Mouse (Mus musculus): ENCODE data around the gene Duox1. TPM values are rescaled to one million over a fixed set of nuclear protein-coding genes. Genes with fewer than 3 reads are reported as not detected.
"Not testable (repeated sequence)": the region's sequence is repeated elsewhere in the genome, so short reads cannot be mapped to it uniquely, and the experiment has no call there.

The Duox1 gene
- polyA plus RNA-seq, 1 experiment, result not detected

DNA sequence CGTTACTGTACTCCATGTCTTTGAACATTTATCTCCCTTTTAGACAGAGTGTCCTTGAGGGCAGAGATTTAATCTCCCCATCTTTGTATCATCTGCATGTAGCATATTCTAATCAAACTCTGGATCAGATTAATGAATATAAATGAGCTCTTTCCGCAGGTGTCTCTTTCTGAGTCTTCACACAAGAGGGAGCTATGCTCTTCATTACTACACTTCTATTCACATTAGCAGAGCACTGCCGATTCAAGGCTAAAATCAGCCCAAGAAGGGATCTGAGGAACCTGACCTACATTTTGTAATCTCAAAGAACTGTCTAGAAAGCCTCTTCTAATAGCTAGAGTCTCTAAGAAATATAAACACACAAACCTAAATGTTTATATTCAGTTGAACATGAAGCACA, 5.8 kb upstream of the Duox1 start:
- Histone ChIP-seq H3K4me3 (ENCODE audit: insufficient read depth, low read length) (no peak overlapping the region), H3K27ac (ENCODE audit: insufficient read depth, low read length) (no peak overlapping the region), H3K4me1 (ENCODE audit: control insufficient read depth, insufficient read depth, low read length) (no peaks in the 10 kb centered on the region; the same call in 1 of the 2 replicates)
- TF ChIP-seq CTCF (IDR thresholded peaks at IDR 0.05; ENCODE audit: extremely low read depth, insufficient read depth, low read length) (no peak), POLR2A (IDR thresholded peaks at IDR 0.05; ENCODE audit: extremely low read depth, insufficient read depth, low read length) (no peak)

- TF ChIP-seq POLR2A (IDR thresholded peaks at IDR 0.05; ENCODE audit: extremely low read depth, insufficient read depth, low read length) (no peak), CTCF (IDR thresholded peaks at IDR 0.05; ENCODE audit: extremely low read depth, insufficient read depth, low read length) (no peak)
- Histone ChIP-seq H3K4me3 (ENCODE audit: insufficient read depth, low read length) (no peak overlapping the region), H3K27ac (ENCODE audit: insufficient read depth, low read length) (no peak overlapping the region), H3K4me1 (ENCODE audit: control insufficient read depth, insufficient read depth, low read length) (no peaks in the 10 kb centered on the region; the same call in 1 of the 2 replicates)
Measured at GRCm38 (mm10) chr2:122311561-122311960, 3.9 kb upstream of the Duox1 start.

DNA sequence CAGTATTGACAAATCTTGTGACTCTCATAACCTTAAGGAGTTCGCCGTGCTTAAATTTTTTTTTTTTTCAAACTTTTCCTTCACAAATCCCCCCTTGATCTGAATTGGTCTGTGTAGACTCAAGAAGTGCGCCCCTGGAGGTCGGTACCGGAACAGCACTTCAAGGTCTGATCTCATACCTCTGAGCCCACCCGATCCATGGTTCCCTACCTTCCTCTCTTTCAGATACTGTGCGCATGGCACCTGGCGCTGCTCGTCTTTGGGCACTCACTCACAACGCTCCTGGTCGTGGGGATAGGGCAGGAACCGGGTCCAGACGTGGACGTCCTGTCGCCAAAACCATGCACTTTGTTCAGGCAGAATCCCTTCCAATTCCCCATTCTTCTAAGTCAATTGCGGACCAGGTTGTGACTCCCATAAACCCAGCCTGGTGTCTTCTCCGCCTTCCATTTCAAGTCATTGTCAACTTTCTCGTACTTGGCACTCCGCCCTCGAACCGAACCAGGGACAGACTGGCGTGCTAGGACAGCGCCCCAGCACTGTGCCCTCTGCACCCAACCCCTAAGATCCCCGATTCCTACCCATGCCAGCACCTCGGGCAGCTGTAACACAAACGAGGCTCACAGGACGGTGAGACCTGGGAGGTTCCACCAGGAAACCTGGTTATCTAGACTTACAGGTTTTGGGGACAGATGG, 2.6 kb upstream of the Duox1 start:
- no peaks in the 10 kb centered on the region for H3K4me1 ChIP-seq (ENCODE audit: control insufficient read depth, insufficient read depth, low read length)
- TF ChIP-seq POLR2A (IDR thresholded peaks at IDR 0.05; ENCODE audit: extremely low read depth, insufficient read depth, low read length) (no peak), CTCF (IDR thresholded peaks at IDR 0.05; ENCODE audit: extremely low read depth, insufficient read depth, low read length) (peak; percentile 59)
- no peak overlapping the region; the same call in 1 of the 2 replicates for H3K4me3 ChIP-seq (ENCODE audit: insufficient read depth, low read length)
- H3K27ac ChIP-seq (ENCODE audit: insufficient read depth, low read length), result no peak overlapping the region

DNA sequence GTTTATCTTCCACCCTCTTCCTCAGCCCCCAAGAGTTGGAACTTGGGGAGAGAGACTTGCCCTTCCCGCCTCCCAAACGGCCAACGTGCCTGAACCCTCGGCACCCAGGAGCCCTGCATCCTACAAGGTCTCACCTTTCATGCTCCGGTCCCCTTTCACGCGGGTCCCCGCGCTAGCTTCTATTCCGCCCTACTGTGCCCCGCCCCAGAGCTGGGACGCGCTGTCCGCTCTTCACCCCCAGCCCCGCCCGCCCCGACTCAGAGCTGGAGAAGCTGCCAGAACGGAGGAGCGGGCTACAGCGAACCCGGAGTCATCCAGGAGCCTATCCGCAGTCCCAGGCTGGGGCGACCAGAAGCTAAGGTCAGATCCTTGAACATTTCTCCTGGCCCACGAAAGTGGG, 1.9 kb upstream of the Duox1 start, which contains the start of gene Duoxa1:
TSS of gene Duoxa1 (minus strand) at position 195 of the 400 bp plus-strand sequence.
- no peak within 1 kb of the TSS; the same call in 1 of the 2 replicates for H3K4me3 ChIP-seq (ENCODE audit: insufficient read depth, low read length)
- no peaks in the 10 kb centered on the region for H3K4me1 ChIP-seq (ENCODE audit: control insufficient read depth, insufficient read depth, low read length)
- TF ChIP-seq CTCF (IDR thresholded peaks at IDR 0.05; ENCODE audit: extremely low read depth, insufficient read depth, low read length) (no peak), POLR2A (IDR thresholded peaks at IDR 0.05; ENCODE audit: extremely low read depth, insufficient read depth, low read length) (no peak)
- no peak within 1 kb of the TSS for H3K27ac ChIP-seq (ENCODE audit: insufficient read depth, low read length)

GRCm38 (mm10) chr2:122317384-122317783, 1.9 kb downstream of the Duox1 start:
- Histone ChIP-seq H3K27ac (ENCODE audit: insufficient read depth, low read length) (no peak overlapping the region), H3K4me1 (ENCODE audit: control insufficient read depth, insufficient read depth, low read length) (no peaks in the 10 kb centered on the region), H3K4me3 (ENCODE audit: insufficient read depth, low read length) (no peak overlapping the region)
- TF ChIP-seq CTCF (IDR thresholded peaks at IDR 0.05; ENCODE audit: extremely low read depth, insufficient read depth, low read length) (no peak), POLR2A (IDR thresholded peaks at IDR 0.05; ENCODE audit: extremely low read depth, insufficient read depth, low read length) (no peak)

DNA sequence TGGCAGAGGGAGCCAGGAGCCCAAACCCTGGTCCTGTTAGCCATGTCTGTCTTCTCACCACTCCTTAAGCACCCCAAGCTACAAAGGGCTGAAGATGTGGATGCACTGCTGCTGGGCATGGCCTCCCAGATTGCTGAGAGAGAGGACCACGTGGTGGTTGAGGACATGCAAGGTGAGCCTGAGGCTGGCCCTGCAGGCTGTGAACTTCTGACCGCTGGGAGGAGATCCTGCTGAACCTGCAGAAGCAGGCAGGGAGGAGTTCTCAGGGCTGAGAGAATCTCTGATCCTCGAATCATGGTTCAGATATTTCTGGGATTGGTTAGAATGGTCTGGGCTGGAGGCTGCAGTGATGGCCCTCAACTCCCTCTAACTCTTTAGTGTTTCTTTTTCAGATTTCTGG, 8.5 kb downstream of the Duox1 start:
- Histone ChIP-seq H3K27ac (ENCODE audit: insufficient read depth, low read length) (no peak overlapping the region), H3K4me1 (ENCODE audit: control insufficient read depth, insufficient read depth, low read length) (no peaks in the 10 kb centered on the region), H3K4me3 (ENCODE audit: insufficient read depth, low read length) (no peak overlapping the region)
- no peak for TF ChIP-seq CTCF (IDR thresholded peaks at IDR 0.05; ENCODE audit: extremely low read depth, insufficient read depth, low read length)
- no peak for TF ChIP-seq POLR2A (IDR thresholded peaks at IDR 0.05; ENCODE audit: extremely low read depth, insufficient read depth, low read length)

DNA sequence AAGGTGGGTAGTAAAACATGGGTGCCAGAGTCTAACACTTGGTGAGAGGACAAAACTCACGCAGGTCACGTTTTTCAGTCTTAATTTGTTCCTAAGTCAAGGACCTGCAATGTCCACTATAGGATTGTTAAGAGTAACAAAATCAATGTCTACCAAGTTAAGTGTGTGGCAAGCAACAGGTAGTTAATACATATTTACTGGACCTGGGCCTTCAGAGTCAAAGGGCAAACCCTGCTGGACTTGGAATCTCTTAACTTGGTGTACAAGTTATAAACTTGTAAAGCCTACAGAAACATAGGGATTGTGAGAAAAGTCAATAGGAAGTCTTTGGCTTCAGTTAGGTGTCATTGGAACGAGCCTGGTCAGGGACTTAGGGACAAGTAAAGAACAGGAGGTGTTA, 9.1 kb downstream of the Duox1 start:
- Histone ChIP-seq H3K4me1 (ENCODE audit: control insufficient read depth, insufficient read depth, low read length) (no peaks in the 10 kb centered on the region), H3K27ac (ENCODE audit: insufficient read depth, low read length) (no peak overlapping the region), H3K4me3 (ENCODE audit: insufficient read depth, low read length) (no peak overlapping the region)
- TF ChIP-seq POLR2A (IDR thresholded peaks at IDR 0.05; ENCODE audit: extremely low read depth, insufficient read depth, low read length) (no peak), CTCF (IDR thresholded peaks at IDR 0.05; ENCODE audit: extremely low read depth, insufficient read depth, low read length) (no peak)

DNA sequence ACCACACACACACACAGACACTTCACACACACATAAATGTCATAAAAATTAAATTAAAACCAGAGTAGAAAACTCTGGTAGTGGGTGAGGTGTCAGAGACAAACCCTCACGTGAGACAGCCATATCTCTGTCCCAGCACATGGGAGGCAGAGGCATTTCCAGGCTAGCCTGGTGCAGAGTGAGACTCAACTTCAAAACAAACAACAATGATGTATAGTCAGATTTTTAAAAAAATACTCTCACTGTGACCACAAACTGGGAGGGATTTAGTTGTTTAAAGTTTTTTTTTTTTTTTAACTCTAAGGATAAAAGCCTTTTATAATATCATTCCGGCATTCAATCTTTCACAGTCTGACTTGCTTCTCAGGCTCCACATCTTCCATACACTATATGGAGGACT, 9.9 kb downstream of the Duox1 start:
- no peak overlapping the region for H3K4me3 ChIP-seq (ENCODE audit: insufficient read depth, low read length)
- no peaks in the 10 kb centered on the region for H3K4me1 ChIP-seq (ENCODE audit: control insufficient read depth, insufficient read depth, low read length)
- TF ChIP-seq POLR2A (IDR thresholded peaks at IDR 0.05; ENCODE audit: extremely low read depth, insufficient read depth, low read length) (no peak), CTCF (IDR thresholded peaks at IDR 0.05; ENCODE audit: extremely low read depth, insufficient read depth, low read length) (no peak)
- H3K27ac ChIP-seq (ENCODE audit: insufficient read depth, low read length), result no peak overlapping the region

DNA sequence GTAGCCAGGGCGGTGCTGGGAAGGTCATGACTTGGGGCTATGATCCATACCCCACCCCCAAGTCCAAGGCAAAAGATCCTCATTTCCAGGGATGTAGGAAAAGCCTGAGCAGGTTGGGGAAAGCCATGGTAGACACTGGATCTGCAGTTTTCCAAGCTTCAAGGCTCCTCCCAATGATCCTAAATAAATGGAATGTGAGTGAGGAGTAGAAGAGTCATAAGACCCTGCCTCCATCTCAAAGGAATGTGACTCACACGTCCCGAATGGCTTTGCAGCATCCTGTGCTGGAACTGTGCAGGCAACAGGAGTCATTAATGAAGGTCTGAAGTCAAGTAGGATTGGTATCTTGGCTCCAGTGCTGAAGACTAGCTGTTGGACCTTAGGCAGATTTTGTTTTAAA, 12.5 kb downstream of the Duox1 start:
- no peak overlapping the region for H3K27ac ChIP-seq (ENCODE audit: insufficient read depth, low read length)
- TF ChIP-seq POLR2A (IDR thresholded peaks at IDR 0.05; ENCODE audit: extremely low read depth, insufficient read depth, low read length) (no peak), CTCF (IDR thresholded peaks at IDR 0.05; ENCODE audit: extremely low read depth, insufficient read depth, low read length) (no peak)
- H3K4me3 ChIP-seq (ENCODE audit: insufficient read depth, low read length), result no peak overlapping the region

GRCm38 (mm10) chr2:122330317-122330716, 14.8 kb downstream of the Duox1 start:
- not testable (repeated sequence) for H3K27ac ChIP-seq (ENCODE audit: insufficient read depth, low read length); H3K4me1 ChIP-seq (ENCODE audit: control insufficient read depth, insufficient read depth, low read length); H3K4me3 ChIP-seq (ENCODE audit: insufficient read depth, low read length)

More for the DNA sequence above, 12.5 kb downstream of the Duox1 start:
- no peaks in the 10 kb centered on the region for H3K4me1 ChIP-seq (ENCODE audit: control insufficient read depth, insufficient read depth, low read length)
